Mouse (Mus musculus): ENCODE measurements around the gene Dstyk. TPM values are rescaled to one million over a fixed set of nuclear protein-coding genes. Genes with fewer than 3 reads are reported as not detected.

Dstyk gene
- total RNA-seq, 2 experiments from 2014 or later: 40.4 to 46.8 TPM

DNA sequence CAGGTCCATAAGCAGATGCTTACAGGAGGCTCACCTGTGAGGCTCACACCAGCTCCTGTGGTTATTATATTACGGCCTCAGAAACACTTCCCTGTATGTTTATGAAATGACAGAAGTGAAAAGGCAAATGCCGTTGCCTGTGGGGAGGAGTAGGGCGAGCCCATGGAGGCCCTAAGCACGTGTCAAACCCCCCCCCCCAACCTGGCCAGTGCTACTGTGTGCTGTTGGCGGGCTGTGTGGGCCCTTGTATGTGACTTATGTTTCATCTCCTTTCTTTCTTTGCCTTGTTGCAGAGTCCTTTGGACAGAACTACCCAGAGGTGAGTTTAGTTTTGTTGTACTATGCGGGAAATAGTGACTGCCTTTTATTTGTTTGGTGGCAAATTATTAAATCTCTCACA, 66.4 kb downstream of the Dstyk start:
- no peak for DNase-seq (ENCODE audit: low spot score in 2 of 2)
- intact Hi-C loops (cut with DNase I): no loop called here

DNA sequence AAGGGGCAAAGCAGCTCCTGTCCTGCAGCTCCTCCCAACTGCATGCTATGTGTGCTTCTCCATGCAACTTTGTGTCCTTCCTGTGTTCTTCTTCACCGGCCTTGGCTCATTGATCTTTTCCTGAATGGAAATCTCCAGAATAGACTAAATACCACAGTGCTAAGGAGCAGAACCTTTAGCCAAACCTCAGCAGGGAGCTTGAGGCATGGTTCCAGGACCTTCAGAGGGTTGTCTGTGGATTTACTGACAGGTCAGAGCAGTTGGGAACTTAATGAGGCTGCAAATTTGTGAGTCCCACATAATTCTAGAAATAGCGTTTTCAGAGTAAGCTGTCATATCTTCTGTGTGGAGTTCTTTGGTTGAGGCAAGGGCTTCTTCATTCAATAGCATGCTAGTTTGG, 83.2 kb downstream of the Dstyk start:
- intact Hi-C loops (cut with DNase I): no loop called here
- no peak for DNase-seq (ENCODE audit: low spot score in 2 of 2)

DNA sequence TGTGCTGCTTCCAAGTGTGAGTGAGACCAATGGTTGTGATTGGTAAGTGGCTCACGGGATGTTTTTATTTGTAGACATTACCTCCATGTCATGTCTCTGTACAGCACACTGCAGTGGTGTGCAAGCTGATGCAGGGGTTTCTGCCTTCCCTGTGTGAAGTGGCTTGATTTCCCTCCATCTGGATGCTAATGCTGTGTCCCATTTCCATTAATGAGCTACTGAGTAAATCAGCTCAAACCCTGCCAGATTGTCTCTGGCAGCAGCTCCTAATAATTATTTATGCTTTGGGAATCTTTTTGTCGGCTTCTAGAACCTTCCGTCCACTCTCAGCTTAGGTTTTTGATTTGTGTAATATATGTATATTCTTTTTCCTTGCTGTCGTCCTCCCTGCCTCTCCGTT, 87.8 kb downstream of the Dstyk start:
- no peak for DNase-seq (ENCODE audit: low spot score in 2 of 2)
- intact Hi-C loops (cut with DNase I): no loop called here

DNA sequence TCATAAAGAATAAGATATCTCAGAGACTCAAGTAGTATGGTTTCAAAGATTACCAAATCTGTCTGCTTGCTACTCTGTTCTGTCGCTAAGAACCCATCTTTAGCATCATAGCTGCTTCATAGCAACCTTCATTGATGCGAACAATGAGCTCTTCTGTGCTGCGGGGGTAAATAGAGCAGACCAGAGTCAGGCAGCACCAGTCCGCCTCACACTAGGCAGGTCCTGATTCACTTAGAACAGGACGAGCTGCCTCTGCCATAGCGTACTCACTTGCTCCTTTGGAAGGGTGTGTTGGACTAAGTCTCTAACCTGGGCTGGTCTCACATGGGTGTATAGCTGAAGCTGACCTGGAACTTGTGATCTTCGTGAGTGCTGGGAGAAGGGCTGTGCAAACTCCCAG, 88.7 kb downstream of the Dstyk start, which contains the start of gene Tmem81:
Gene Tmem81, plus strand, starts transcription at position 173 of the 400 bp plus-strand sequence.
- intact Hi-C loops (cut with DNase I): no loop called here
- DNase-seq (ENCODE audit: low spot score in 2 of 2): no peak

DNA sequence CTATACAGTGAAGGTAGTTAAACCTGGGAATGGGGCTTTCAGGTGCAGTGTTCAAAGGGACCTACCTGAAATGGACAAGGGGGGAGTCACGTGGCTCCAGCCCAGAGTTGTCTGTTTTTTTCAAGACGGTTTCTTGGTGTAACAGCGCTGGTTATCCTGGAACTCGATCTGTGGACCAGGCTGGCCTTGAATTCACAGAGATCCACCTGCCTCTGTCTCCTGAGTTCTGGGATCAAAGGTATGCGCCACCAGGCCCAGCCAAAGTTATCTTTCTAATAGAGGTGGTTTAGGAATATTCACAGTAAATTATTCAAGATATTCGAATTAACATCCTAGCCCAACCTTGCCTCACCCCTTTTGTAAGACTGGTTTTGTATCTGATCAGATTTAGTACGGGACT, 89.3 kb downstream of the Dstyk start:
- intact Hi-C loops (cut with DNase I): no loop called here
- no peak for DNase-seq (ENCODE audit: low spot score in 2 of 2)

DNA sequence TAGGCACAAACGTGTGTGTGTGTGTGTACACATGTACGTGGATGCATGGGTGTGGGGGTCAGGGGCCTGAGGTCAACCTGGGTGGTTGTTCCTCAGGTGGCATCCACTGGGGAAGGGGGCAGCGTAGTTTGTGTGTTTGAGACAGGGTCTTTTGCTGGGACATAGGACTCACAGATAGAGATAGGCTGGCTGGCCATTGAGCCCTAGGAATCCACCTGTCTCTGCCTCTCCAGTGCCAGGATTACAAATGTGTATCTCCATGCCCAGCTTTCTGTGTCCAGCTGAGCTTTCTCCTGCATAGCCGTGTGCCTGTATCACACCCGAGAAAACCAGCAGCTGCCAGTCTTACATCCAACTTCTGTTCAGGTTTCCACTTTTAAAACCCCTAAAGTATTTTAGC, 92.4 kb downstream of the Dstyk start:
- intact Hi-C loops (cut with DNase I): no loop called here
- DNase-seq (ENCODE audit: low spot score in 2 of 2): no peak

DNA sequence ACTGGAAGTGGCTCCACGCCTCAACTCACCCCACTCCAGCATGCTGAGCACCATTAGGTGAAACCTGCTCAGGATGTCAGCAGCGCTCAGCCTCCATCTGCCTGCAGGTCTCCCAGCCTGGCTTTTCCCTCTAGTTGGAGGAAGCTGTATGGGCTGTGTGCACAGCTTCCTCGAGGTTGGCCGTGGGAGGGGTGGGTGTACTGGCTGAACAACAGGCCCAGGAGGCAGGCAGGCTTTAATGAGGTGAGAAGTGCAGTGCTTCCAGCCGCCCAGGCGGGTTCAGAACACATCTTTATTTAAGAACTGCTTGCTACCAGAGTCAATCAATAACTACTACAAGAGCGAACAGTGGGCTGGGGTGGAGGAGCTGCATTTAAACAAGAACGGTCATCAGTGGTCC, 94.2 kb downstream of the Dstyk start:
- intact Hi-C loops (cut with DNase I): no loop called here

DNA sequence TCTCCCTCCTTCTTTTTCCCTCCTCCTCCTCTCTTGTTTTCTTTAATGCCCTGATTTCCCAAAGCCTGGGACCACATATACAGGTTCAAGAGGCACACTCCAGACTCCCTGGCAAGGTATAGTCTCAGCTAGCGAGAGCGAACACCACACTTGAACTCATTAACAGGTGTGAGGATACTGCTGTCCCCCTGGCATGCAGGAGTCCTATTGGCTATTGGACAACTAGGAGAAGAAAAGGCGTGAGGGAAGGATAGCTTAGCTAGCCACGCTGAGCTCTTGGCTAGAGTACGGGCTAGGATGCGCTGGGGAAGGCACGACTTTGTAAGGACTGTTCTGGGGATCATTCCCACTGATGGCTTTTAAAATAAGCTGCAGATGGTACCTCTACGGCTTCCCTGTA, 94.8 kb downstream of the Dstyk start:
- no peak for DNase-seq (ENCODE audit: low spot score in 2 of 2)

More for the DNA sequence above, 94.2 kb downstream of the Dstyk start:
- DNase-seq (ENCODE audit: low spot score in 2 of 2): no peak

DNA sequence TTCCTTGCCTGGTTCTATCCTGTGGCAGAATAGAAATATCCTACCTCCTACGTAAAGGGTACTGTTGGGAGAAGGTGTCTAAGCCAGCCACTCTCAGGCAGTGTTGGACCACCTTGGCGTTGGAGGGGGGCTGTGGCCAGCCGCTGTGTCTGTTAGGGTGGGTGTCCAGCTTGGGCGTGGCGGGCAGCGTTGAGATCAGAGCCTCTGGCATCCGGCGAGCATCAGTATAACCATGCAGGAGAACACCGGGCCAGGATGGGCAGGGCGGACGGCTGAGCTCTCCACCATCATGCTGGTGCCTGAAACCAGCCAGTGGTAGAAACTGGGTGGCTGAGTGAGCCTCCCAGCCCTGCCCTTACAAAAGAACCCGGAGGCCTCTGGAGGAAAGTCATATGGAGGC, 98.0 kb downstream of the Dstyk start:
- peak in 1 of 2 experiments; percentile 2 for DNase-seq (ENCODE audit: low spot score in 2 of 2)
- intact Hi-C loops (cut with DNase I): no loop called here

More for the DNA sequence above, 94.8 kb downstream of the Dstyk start:
- intact Hi-C loops (cut with DNase I): no loop called here

Other genes starting within 250 kb of the Dstyk start
- 1 to 10 TPM; 6.3 to 6.4 TPM for gene Lemd1, start 226.1 kb upstream of the Dstyk start, total RNA-seq (2021)
- 1 to 10 TPM; 5.4 to 6.2 TPM for gene AC124108.1, start 226.1 kb upstream of the Dstyk start, total RNA-seq (2021)
- gene Gm10188, start 187.8 kb upstream of the Dstyk start, total RNA-seq (2021): not detected
- 10 to 100 TPM; 11.0 to 13.6 TPM for gene Klhdc8a, start 118.9 kb upstream of the Dstyk start, total RNA-seq (2021)
- gene Nuak2, start 101.4 kb upstream of the Dstyk start, total RNA-seq (2021): 1 to 10 TPM in 1 of 2 experiments, under 1 TPM in 1; 0.62 to 1.6 TPM
- 100 to 1,000 TPM; 171 to 173 TPM for gene Tmcc2, start 26.3 kb upstream of the Dstyk start, total RNA-seq (2021)
- 10 to 100 TPM; 49.3 to 66.3 TPM for gene Rbbp5, start 59.8 kb downstream of the Dstyk start, total RNA-seq (2021)
- gene Tmem81, start 88.7 kb downstream of the Dstyk start, total RNA-seq (2021): 1 to 10 TPM; 3.1 to 4.3 TPM
- gene Cntn2, start 125.7 kb downstream of the Dstyk start, total RNA-seq (2021): 10 to 100 TPM; 81.8 to 82.9 TPM

Measured in left cerebral cortex, postnatal 36 days (tissue).